Mouse (Mus musculus) frontal cortex, postnatal 14 days (tissue): ENCODE measurements around the gene Fastkd5.
A peak's percentile ranks its signal among the peaks of the same experiment; 100 is the strongest.
"Not testable (repeated sequence)": the region's sequence is repeated elsewhere in the genome, so short reads cannot be mapped to it uniquely, and the experiment has no call there.

Experiments
- DNase-seq, 2 experiments: peaks; one replicate each; pipeline ENCODE4 v3.0.0; 2022; ENCODE audit warnings: low spot score in 2 of 2

Fastkd5 gene

DNA sequence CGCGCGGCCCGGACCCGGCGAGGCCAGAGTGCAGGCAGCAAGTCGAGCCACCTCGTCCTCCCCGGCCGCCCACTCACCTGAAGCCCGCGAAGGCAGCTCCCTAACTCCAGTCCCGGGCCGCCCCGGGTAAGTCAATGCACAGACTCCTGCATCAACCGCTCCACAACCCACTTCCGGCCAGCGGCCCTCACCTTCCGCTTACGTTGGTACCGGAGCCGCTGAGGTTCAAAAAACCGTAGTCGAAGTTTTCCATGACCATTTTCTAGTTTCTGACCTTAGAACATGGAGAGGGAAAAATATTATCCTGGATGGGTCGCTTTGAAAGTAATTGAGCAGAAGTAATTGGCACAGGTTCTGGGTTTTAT lies at the start of gene Fastkd5, which contains the start of gene Ubox5:
Gene Fastkd5, minus strand, starts transcription at position 189 of the 365 bp plus-strand sequence.
Gene Ubox5, minus strand, starts transcription at position 200 of the 365 bp plus-strand sequence.
- DNase-seq = peak; percentile 81 to 83

- no peak for DNase-seq
These were observed 49.3 kb upstream of the Fastkd5 start for GRCm38 (mm10) chr2:130679154-130679553.

DNA sequence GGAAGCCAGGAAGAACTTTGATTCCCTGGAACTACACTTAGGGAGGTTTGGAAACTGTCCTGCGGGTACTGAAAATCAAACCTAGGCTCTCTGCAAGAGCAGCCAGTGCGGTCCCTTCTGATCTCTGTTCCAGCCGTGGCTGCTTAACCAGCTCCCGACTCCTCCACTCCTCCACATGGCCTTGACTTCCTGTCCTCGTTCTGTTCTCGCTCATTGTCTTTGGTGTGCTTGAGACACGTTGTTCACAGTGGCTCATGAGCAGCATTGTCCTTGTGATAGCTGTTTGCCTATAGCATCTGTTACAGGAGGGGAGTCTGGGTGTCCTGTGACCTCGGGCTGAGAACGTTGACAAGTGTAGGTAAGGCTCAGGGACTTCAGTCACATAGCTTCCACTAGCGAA lies 47.4 kb upstream of the Fastkd5 start:
- DNase-seq = no peak

DNA sequence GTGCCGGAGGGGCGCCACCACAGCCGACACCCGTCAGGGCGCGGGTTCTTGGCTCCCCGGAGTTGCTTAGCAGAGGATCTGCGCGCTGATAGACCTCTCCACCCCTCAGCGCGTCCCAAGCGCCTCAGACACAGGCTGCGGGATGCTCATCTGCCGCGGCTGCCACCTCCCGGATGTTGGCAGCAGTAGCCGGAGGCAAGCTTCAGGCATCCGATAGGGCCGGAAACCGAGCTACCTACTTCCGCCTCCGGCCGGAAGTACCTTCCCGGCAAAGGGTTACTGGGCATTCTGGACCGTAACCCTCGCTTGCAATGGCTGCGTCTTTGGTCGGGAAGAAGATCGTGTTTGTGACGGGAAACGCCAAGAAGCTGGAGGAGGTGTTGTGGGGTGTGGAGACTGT lies 37.7 kb upstream of the Fastkd5 start, which contains the start of gene Itpa:
Gene Itpa, plus strand, starts transcription at position 52 of the 400 bp plus-strand sequence.
- DNase-seq = peak; percentile 77 to 78

DNA sequence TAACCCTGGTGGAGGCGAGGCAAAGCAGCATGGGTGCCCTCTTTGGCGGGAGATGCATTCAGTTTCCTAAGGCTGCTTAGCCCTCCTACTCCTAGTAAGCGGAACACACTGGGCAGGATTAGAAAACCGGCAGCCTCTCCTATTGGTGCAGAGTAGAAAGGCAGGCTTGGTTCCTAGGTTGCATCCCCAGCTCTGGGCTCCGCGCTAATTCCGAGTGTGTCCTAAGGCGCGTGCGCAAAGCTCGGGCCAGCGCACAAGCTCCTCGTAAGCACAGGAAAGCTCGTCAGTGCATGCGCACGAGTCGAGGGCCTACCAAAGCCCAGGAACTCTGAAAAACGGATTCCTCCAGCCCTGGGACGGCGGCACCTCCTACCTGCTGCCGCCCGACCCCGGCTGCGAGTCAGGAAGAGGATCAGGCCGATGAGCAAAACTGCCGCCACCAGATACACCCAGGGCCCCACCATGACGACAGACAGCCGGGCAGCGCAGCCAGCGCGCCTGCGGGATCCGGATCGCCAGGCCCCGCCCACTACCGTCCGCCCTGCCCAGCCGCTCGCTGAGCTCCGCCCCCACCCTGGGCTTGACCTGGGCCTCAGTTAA lies 34.4 kb upstream of the Fastkd5 start, which contains the start of gene Ddrgk1:
Gene Ddrgk1, minus strand, starts transcription at position 558 of the 600 bp plus-strand sequence.
- peak; percentile 88 to 93 for DNase-seq

- no peak for DNase-seq
These were observed 33.5 kb upstream of the Fastkd5 start for GRCm38 (mm10) chr2:130663342-130663741.

DNA sequence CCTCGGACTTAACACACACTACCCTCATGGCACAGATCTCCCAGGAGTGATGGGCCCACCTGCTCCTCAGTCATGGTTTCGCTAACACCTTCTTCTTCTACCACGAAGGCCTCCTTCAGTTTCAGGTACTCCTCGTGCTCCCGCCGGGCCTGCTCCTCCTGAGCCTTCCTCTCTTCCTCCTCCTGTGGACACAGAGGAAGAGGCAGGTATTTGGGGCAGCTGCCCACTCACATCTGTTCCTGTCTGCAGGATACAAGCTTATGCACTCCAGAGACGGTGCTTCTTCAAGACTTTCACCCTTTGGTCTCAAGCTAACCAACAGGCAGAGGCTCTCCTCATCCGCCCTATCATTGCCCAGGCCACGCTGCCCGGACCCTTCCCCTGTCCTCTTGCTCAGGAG lies 28.7 kb upstream of the Fastkd5 start:
- DNase-seq = no peak

DNA sequence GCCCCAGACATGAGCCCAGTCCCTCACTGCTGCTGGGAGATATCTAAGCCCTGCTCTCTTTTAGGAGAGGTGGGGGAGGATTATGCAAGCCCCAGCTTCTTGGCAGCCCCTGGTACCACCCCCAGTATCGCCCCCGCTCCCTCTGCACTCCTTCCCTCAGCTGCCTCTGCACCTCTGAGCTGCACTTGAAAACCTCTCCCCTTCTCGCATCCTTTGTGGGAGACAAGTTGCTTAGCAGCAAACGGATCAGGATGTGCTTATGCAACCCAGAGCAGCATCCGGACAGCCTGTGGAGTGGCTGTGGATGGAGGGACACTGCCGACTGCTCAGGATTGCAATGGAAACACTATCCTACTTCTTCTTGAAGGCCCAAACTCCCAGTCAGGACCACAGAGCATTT lies 27.7 kb upstream of the Fastkd5 start:
- peak; percentile 57 to 76 for DNase-seq

DNA sequence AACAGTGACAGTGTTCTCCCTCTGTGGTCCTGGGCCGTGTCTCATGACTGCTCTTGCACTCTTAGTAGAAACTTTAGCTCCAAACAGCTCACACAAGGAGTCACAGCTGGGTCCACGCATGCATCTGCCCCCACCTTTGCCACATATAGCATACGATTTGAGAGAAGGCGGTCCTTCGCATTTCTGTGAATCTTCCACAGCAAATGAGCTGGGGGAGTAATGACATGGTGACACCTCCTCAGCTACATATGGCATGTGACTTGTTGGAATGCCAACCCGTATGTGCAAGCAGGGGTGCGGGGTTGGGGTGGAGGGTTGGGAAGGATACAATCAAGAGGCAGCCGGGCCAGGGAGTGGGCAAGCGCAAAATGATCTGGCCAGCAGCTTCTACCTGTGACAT lies 26.7 kb upstream of the Fastkd5 start:
- no peak for DNase-seq

DNA sequence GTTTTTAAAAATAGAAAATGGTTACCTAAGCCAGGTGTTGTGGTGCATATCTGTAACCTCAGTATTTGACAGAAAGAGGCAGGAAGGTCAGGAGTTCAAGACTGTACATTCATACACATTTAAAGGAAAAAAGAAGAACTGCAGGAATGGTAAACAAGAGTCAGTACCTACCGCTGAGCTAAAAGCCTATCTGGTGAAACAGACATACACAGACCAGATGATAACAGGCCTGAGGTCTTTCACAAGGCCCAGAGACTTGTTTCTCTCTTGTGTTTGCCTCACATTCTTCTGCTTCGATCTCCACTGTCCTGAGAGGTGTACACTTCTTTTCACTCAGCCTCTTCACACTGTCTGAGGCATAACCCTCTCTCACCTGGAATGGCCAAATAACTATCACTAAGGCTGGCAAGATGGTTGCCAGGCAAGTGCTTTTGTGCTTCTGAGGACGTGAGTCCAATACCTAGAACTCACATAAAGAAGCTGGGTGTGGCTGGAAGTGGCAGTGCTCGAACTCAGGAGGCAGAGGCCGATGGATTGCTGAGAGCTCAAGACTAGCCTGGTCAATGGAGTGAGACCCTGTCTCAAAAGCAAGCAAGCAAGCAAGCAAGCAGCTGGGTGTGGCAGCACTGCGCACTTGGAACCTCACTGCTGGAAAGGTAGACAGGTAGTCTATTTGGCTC lies 26.0 kb upstream of the Fastkd5 start:
- no peak for DNase-seq

GRCm38 (mm10) chr2:130653760-130654159 lies 23.9 kb upstream of the Fastkd5 start:
- no peak for DNase-seq

GRCm38 (mm10) chr2:130653303-130653702 lies 23.5 kb upstream of the Fastkd5 start:
- no peak for DNase-seq

DNA sequence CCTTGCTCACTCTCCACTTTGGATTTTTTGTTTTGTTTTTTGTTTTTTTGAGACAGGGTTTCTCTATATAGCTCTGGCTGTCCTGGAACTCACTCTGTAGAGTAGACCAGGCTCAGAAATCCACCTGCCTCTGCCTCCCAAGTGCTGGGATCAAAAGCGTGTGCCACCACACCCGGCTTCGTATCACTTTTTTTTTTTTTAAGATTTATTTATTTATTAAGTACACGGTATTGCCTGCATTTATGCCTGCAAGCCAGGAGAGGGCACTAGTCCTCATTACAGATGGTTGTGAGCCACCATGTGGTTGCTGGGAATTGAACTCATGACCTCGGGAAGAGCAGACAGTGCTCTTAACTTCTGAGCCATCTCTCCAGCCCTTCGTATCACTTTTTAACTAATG lies 19.2 kb upstream of the Fastkd5 start:
- DNase-seq = not testable (repeated sequence)

DNA sequence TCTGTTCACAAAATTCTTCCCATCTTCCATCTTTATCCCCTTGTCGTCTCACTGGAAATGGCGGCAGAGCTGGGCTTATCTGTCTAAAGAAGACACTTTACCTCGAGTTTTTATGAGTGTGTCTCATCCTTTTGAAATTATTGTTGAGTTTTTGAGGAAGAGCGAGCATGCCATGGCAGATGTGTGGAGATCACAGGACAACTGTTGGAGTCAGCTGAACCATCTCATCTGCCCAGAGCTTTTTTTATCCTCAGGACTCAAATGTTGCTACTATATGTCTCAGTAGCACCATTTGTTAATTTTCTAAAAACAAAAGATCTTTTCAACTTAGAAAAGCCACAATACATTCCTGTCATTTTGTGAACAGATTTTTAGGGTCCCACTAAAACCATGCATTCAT lies 15.4 kb upstream of the Fastkd5 start:
- no peak for DNase-seq

DNA sequence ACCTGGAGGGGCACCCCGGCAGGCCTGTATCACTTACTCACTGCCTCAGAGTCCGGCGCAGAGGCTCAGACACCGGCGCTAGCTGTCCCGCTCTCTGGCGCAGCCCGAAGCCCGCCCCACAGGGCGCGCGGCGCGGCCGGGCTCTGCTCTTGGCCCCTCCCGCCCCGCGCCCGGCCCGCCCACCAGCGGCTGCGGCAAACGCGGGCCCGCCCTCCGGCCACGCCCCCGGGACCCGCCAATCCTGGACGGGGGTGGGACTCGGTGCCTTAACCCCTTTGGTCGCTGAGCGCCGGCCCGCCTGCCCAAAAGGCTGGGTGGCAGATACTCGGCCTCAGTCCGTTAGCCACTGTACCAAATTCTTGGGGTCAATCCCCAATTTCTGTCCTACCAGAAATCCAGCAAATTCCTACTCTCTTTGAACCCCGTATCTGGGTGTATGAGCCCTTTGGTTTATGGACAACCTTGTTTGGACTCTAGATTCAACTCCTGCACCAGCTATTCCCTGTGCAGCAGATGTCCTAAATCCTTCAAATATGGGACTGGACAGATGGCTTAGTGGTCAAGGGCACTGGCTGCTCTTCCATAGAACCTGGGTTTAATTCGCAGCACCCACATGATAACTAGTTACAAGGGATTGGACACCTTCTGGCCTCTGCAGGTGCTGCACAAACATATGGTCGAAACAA lies 13.0 kb upstream of the Fastkd5 start, which contains the start of gene Lzts3:
Gene Lzts3, minus strand, starts transcription at position 120 of the 686 bp plus-strand sequence.
- peak; percentile 77 to 85 for DNase-seq

DNA sequence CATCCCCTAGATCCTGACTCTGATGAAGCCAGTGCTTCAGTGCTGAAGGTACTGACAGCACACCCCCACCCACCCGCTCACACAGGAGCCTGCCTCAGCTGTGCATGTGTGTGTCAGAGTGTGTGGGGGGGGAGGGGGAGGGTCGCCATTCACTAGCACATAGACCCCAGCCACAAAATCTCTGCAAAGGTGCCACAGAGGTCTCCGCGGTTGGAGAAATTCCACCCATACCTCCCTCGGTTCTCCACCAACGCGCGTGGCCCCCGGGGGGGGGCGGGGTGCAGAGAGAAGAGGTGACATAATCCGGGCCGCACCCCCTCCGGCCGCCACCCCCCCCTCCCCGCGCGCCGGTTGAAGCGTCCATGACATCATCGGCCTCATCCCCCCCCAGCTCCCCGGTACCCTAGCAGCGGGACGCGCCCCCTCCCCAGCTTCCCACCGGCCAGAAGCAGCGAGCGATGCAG lies 12.4 kb upstream of the Fastkd5 start:
- no peak for DNase-seq

- DNase-seq = no peak
These were observed 11.7 kb upstream of the Fastkd5 start for GRCm38 (mm10) chr2:130641351-130642025.

DNA sequence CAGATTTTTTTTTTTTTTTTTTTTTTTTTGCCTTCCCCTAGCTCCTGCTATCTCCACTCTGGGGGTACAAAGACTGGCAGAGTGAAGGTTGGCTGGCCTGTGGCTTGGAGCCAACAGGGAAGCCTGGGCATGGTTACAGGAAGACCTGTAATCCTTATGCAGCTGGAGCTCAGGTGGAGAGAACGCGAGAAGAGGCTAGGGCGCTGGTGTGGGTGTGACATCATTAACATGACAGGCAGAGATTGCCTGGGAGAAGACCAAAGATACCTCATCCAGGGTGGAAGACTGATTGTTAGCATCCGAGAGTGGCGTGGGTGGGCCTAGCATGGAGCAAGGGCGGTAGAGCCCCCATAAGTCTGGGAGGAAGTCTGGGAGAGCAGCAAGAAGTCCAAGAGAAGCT lies 9.4 kb upstream of the Fastkd5 start:
- DNase-seq = no peak

- DNase-seq = no peak
These were observed 8.3 kb upstream of the Fastkd5 start for GRCm38 (mm10) chr2:130638101-130638611.

DNA sequence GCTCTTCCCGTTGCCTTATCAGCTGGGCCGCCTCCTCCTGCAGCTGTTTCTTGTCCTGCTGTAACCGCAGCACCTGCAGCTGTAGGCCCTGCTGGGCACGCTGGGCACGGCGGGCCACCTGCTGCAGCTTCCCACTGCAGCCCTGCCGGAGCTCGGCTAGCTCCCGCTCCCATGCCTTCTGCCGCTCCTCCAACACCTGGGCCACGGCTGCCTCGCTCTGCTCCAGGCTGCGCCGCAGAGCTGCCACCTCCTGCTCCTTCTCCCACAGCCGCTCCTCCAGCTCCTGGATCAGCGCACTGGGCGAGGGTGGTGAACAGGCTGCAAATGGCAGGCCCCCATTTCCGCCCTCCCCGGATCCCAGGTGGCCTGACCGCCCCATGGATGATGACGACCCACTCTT lies 6.0 kb upstream of the Fastkd5 start:
- no peak for DNase-seq

- no peak for DNase-seq
These were observed 5.0 kb upstream of the Fastkd5 start for GRCm38 (mm10) chr2:130634739-130635411.
